Mouse (Mus musculus): ENCODE measurements around the gene Rec114.

DNA sequence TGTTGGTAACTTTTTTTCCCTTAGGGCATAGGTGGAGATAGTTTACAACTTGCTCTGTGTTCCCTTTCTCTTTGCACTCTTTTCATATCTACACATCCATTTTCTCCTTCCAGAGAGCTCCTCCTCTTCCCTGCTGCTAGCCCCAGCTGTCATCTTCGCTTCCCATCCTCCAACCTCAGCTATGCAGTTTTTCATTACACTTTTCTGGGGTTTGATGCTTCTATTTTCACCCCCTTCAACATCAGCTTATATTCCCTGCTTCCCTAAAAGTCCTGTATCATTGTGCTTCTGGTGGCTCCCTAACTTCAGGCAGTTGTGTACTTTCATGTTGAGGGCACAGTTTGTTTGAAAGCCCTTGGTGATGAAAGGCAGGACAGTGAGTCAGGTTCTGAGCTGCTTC lies 130.0 kb downstream of the Rec114 start:
- TF ChIP-seq EP300 (IDR thresholded peaks at IDR 0.05; ENCODE audit: insufficient read depth, low read depth, low read length) (no peak), POLR2A (IDR thresholded peaks at IDR 0.05; ENCODE audit: insufficient read depth, low read depth, low read length) (no peak)

All from heart, adult 2 months (tissue).